Mouse (Mus musculus): ENCODE results near the gene Asb15. TPM values are rescaled to one million over a fixed set of nuclear protein-coding genes. Genes with fewer than 3 reads are reported as not detected.

The Asb15 gene
- polyA plus RNA-seq, 1 experiment from 2014 or later = not detected

GRCm38 (mm10) chr6:24613918-24614317 lies 86.0 kb downstream of the Asb15 start:
- Histone ChIP-seq H3K4me1 (ENCODE audit: control insufficient read depth, insufficient read depth, low read length) (no peaks in the 10 kb centered on the region), H3K4me3 (ENCODE audit: low read depth, low read length) (no peak overlapping the region), H3K36me3 (ENCODE audit: control insufficient read depth, insufficient read depth, low read length) (peaks cover 25% of the 10 kb centered on the region), H3K9me3 (ENCODE audit: control insufficient read depth, low read depth, low read length) (no peaks in the 10 kb centered on the region), H3K4me2 (replicated peaks; ENCODE audit: low read depth, low read length) (no peak overlapping the region), H3K27me3 (ENCODE audit: control insufficient read depth, insufficient read depth, low read length) (no peaks in the 10 kb centered on the region), H3K27ac (ENCODE audit: low read length) (no peak overlapping the region), H3K9ac (replicated peaks; ENCODE audit: low read depth, low read length) (no peak overlapping the region)
- WGBS = 86% methylated on average over 4 of the region's 4 CpGs
- no peak for ATAC-seq (ENCODE audit: insufficient number of reproducible peaks, insufficient read depth, low FRiP score, low read depth)

GRCm38 (mm10) chr6:24616746-24617145 lies 88.8 kb downstream of the Asb15 start:
- no peak for ATAC-seq (ENCODE audit: insufficient number of reproducible peaks, insufficient read depth, low FRiP score, low read depth)

GRCm38 (mm10) chr6:24619285-24620045 lies 91.5 kb downstream of the Asb15 start:
- no peaks in the 10 kb centered on the region for H3K4me1 ChIP-seq (ENCODE audit: control insufficient read depth, insufficient read depth, low read length)
- no peaks in the 10 kb centered on the region for H3K27me3 ChIP-seq (ENCODE audit: control insufficient read depth, insufficient read depth, low read length)
- H3K27ac ChIP-seq (ENCODE audit: low read length) = no peak overlapping the region
- H3K9me3 ChIP-seq (ENCODE audit: control insufficient read depth, low read depth, low read length) = no peaks in the 10 kb centered on the region
- 53% methylated on average over 6 of the region's 6 CpGs for WGBS
- ATAC-seq (ENCODE audit: insufficient number of reproducible peaks, insufficient read depth, low FRiP score, low read depth) = no peak; the same call in 1 of the 2 replicates
- no peak overlapping the region for H3K4me3 ChIP-seq (ENCODE audit: low read depth, low read length)
- no peak overlapping the region for H3K4me2 ChIP-seq (replicated peaks; ENCODE audit: low read depth, low read length)
- no peak overlapping the region for H3K9ac ChIP-seq (replicated peaks; ENCODE audit: low read depth, low read length)
- peaks cover 28% of the 10 kb centered on the region for H3K36me3 ChIP-seq (ENCODE audit: control insufficient read depth, insufficient read depth, low read length)

More at GRCm38 (mm10) chr6:24616746-24617145, 88.8 kb downstream of the Asb15 start:
- 86% methylated on average over 4 of the region's 4 CpGs for WGBS
- Histone ChIP-seq H3K4me1 (ENCODE audit: control insufficient read depth, insufficient read depth, low read length) (no peaks in the 10 kb centered on the region), H3K9ac (replicated peaks; ENCODE audit: low read depth, low read length) (no peak overlapping the region), H3K4me3 (ENCODE audit: low read depth, low read length) (no peak overlapping the region), H3K36me3 (ENCODE audit: control insufficient read depth, insufficient read depth, low read length) (peaks cover 28% of the 10 kb centered on the region), H3K27ac (ENCODE audit: low read length) (no peak overlapping the region), H3K27me3 (ENCODE audit: control insufficient read depth, insufficient read depth, low read length) (no peaks in the 10 kb centered on the region), H3K9me3 (ENCODE audit: control insufficient read depth, low read depth, low read length) (no peaks in the 10 kb centered on the region), H3K4me2 (replicated peaks; ENCODE audit: low read depth, low read length) (no peak overlapping the region)

GRCm38 (mm10) chr6:24620936-24621335 lies 93.0 kb downstream of the Asb15 start:
- 79% methylated on average over 2 of the region's 2 CpGs for WGBS
- ATAC-seq (ENCODE audit: insufficient number of reproducible peaks, insufficient read depth, low FRiP score, low read depth) = no peak
- Histone ChIP-seq H3K4me1 (ENCODE audit: control insufficient read depth, insufficient read depth, low read length) (no peaks in the 10 kb centered on the region), H3K27me3 (ENCODE audit: control insufficient read depth, insufficient read depth, low read length) (no peaks in the 10 kb centered on the region), H3K4me3 (ENCODE audit: low read depth, low read length) (no peak overlapping the region), H3K9me3 (ENCODE audit: control insufficient read depth, low read depth, low read length) (no peaks in the 10 kb centered on the region), H3K4me2 (replicated peaks; ENCODE audit: low read depth, low read length) (no peak overlapping the region), H3K9ac (replicated peaks; ENCODE audit: low read depth, low read length) (no peak overlapping the region), H3K27ac (ENCODE audit: low read length) (no peak overlapping the region), H3K36me3 (ENCODE audit: control insufficient read depth, insufficient read depth, low read length) (peaks cover 28% of the 10 kb centered on the region)

GRCm38 (mm10) chr6:24622098-24622497 lies 94.2 kb downstream of the Asb15 start:
- ATAC-seq (ENCODE audit: insufficient number of reproducible peaks, insufficient read depth, low FRiP score, low read depth) = no peak

More at GRCm38 (mm10) chr6:24622098-24622497, 94.2 kb downstream of the Asb15 start:
- Histone ChIP-seq H3K9ac (replicated peaks; ENCODE audit: low read depth, low read length) (no peak overlapping the region), H3K27me3 (ENCODE audit: control insufficient read depth, insufficient read depth, low read length) (no peaks in the 10 kb centered on the region), H3K9me3 (ENCODE audit: control insufficient read depth, low read depth, low read length) (no peaks in the 10 kb centered on the region), H3K4me1 (ENCODE audit: control insufficient read depth, insufficient read depth, low read length) (no peaks in the 10 kb centered on the region), H3K4me2 (replicated peaks; ENCODE audit: low read depth, low read length) (no peak overlapping the region), H3K36me3 (ENCODE audit: control insufficient read depth, insufficient read depth, low read length) (peaks cover 24% of the 10 kb centered on the region), H3K4me3 (ENCODE audit: low read depth, low read length) (no peak overlapping the region), H3K27ac (ENCODE audit: low read length) (no peak overlapping the region)
- 84% methylated on average over 2 of the region's 2 CpGs for WGBS

Other genes starting within 250 kb of the Asb15 start
- 0.08 TPM in 1 of 2 replicates, not detected in the other for gene Iqub, start 13.1 kb upstream of the Asb15 start, polyA plus RNA-seq (2014; fragmentation: Nextera tagmentation; extraction: Ambion mirVana)
- 348 and 357 TPM in 2 replicates for gene Ndufa5, start 131 bp upstream of the Asb15 start, polyA plus RNA-seq (2014; fragmentation: Nextera tagmentation; extraction: Ambion mirVana)
- gene Lmod2, start 69.6 kb downstream of the Asb15 start, polyA plus RNA-seq (2014; fragmentation: Nextera tagmentation; extraction: Ambion mirVana) = not detected in 2 replicates
- gene Wasl, start 136.9 kb downstream of the Asb15 start, polyA plus RNA-seq (2014; fragmentation: Nextera tagmentation; extraction: Ambion mirVana) = 59.8 and 60.2 TPM in 2 replicates
- gene Hyal6, start 205.1 kb downstream of the Asb15 start, polyA plus RNA-seq (2014; fragmentation: Nextera tagmentation; extraction: Ambion mirVana) = not detected in 2 replicates
- not detected in 2 replicates for gene Hyal4, start 220.2 kb downstream of the Asb15 start, polyA plus RNA-seq (2014; fragmentation: Nextera tagmentation; extraction: Ambion mirVana)

All from stomach, embryonic 14.5 days (tissue).